Mouse (Mus musculus) heart, postnatal 0 days (tissue): ENCODE measurements around the gene Fntb.

Experiments used
- CTCF ChIP-seq: IDR thresholded peaks from 2 replicates; pipeline ENCODE4 v1.5.1; 2016; ENCODE audit warnings: antibody characterized with exemption, control low read depth, low read depth
- EP300 ChIP-seq: IDR thresholded peaks from 2 replicates; pipeline ENCODE4 v1.6.1; 2016; ENCODE audit warnings: antibody characterized with exemption, low read depth

DNA sequence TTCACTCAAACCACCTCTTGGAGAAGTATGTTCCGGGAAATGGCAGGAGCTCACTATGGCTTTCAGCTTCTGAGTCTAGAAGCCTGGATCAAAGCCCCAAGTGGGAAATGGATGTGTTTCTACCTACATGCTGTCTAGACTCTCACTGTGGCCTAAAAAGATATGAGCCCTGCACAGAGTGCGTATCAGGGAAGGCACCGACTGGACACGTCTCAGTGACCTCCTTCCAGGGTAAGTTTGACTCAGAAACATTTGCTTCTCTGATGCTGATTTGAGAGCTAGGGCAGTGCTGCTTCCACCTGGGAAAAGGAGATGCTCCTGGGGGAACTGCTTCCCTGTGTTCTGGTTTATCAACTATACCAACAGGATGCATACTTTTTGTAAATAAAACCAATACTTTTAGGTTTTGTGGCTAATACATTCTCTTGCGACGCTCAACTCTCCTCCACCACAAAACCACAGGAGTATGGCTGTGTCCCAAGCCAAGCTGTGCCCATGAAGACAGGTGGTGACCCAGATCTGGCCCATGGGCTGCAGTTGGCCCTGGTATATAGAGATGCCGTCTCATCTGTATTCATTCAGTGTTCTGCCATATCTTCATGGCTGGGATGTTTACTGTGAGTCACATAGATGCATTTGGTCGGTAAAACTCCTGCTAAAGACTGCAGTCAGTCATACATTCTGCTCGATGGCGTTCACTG, 159.7 kb downstream of the Fntb start:
- TF ChIP-seq CTCF (no peak), EP300 (no peak)
